Mouse (Mus musculus) left cerebral cortex, adult 8-10 months (tissue): Measurements from ENCODE around the gene Mef2a. TPM values are rescaled to one million over a fixed set of nuclear protein-coding genes. Genes with fewer than 3 reads are reported as not detected.
A peak's percentile ranks its signal among the peaks of the same experiment; 100 is the strongest.

Source experiments
- DNase-seq, 2 experiments: peaks; one replicate each; pipeline ENCODE4 v3.0.0; 2022; ENCODE audit warnings: low spot score in 2 of 2
- total RNA-seq, 4 experiments: library from RNA; stranded (reverse); gene quantifications; 2 replicates each; pipeline ENCODE4 v1.2.4; 2022

The Mef2a gene
- total RNA-seq, 4 experiments from 2014 or later: 122 to 131 (median 125) TPM

GRCm38 (mm10) chr7:67211341-67211740 lies 161.3 kb downstream of the Mef2a start:
- DNase-seq: no peak

GRCm38 (mm10) chr7:67210004-67210833 lies 162.4 kb downstream of the Mef2a start:
- no peak for DNase-seq

- no peak for DNase-seq
Observed at GRCm38 (mm10) chr7:67208317-67208716, 164.3 kb downstream of the Mef2a start.

GRCm38 (mm10) chr7:67207701-67208100 lies 165.0 kb downstream of the Mef2a start:
- no peak for DNase-seq

DNA sequence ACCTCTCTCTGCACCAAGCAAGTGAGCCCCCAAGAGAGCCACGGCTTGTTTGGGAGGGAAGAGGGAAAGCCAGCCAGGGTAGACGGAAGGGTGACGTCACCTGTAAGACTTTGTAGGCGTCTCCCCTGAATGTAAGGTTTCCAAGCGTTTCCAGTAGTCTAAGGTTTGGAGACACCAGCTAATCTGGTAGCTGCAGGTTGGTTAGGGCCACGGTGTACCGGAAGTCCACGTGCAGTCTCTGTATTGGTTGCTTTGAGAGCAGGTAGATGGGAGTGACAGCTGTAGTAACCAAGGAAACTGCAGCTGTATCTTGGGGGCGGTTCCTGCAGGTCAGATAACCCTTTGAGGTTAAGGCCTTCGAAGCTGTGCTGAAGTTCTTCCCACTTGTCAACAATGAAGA lies 166.2 kb downstream of the Mef2a start:
- DNase-seq: no peak

DNA sequence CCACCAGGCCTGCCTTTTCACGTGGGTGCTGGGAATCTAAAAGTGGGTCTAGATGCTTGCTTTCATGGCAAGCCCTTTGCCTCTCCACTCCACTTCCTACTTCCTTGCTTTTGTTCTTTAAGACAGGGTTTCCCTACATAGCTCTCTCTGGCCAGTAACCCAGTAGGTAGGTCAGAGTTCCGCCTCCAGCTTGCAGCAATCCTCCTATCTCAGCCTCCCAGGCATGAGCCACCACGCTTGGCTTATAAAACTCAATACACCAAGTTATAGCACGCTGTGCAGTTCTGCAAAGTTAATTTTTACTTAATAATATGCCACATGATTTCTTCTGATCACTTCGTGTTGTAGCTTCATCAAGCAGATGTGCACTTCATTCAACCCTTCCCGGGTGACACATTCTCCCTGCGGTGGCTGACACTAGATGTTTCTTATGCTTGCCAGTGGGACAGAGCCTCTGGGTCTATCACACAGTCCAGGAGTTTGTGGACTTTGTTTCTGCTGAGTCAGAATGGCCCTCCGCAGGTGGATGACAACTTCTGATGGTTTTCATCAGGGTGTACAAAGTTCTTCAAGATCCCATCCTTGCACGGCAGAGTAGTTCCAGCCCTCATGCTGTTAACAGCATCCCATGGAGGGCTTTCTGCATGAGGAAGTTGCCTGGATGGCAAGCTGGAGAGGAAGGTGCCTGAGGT lies 166.8 kb downstream of the Mef2a start:
- no peak for DNase-seq

- no peak for DNase-seq
Observed at GRCm38 (mm10) chr7:67203625-67204024, 169.0 kb downstream of the Mef2a start.

DNA sequence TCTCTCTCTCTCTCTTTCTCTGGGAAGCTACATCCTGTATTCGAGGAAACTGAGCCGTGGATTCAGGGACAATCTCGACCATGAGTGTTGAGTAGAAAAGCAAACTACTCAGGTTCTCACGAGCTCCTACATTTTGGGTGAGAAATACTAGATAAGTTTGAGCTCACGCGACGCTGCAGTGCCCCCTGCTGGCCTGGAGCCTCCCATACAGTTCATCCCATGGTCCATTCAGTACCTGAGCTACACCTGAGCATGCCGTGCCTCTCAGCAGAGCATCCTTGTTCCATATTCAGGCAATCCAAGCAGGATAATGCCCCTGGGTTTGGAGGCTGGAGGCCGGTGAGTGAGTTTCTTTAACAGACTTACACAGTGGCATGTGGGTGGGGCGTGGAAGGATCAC lies 173.2 kb downstream of the Mef2a start:
- peak in 1 of 2 experiments; percentile 62 for DNase-seq

DNA sequence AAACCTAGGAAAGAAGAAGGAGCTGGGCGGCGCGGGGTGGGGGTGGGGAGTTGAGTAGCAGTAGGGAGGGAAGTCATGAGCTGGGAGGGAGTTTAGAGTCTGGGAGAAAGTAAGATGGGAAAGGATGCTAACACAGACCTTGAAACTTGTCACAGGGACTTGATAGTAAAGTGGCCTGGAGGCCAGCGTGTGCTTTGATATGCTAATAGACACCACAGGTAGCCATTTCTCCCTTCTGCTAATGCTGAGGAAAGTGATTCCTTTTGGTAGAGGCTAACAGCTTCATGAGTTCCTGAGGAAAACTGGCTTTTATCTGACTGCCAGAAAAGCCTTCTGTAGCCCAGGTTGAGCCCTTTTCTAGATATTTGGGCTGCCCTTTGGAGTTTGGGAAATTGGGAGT lies 188.9 kb downstream of the Mef2a start:
- no peak for DNase-seq

Other genes with a start within 250 kb of the Mef2a start
- gene Lysmd4, start 150.3 kb downstream of the Mef2a start, total RNA-seq: 10 to 100 TPM; 30.2 to 35.3 (median 34.3) TPM